Mouse (Mus musculus): ENCODE measurements at regions not wholly inside any gene's neighbourhood (a gene's known extent, or its start where the extent isn't known, plus 50 kb on each side); places are given as distances from the start of the nearest gene placed in this dataset.

GRCm38 (mm10) chr3:91416137-91416536 is 325.5 kb upstream of the 9130204L05Rik start:
- DNase-seq (ENCODE audit: low spot score in 2 of 2), result peak in 1 of 2 experiments; percentile 56
